Mouse (Mus musculus) left cerebral cortex, postnatal 14 days (tissue): ENCODE results near the gene H2-Q10. TPM values are rescaled to one million over a fixed set of nuclear protein-coding genes. Genes with fewer than 3 reads are reported as not detected.
"Not testable (repeated sequence)": the region's sequence is repeated elsewhere in the genome, so short reads cannot be mapped to it uniquely, and the experiment has no call there.

Source experiments
- DNase-seq, 2 experiments: peaks; one replicate each; pipeline ENCODE4 v3.0.0; 2021 to 2022; ENCODE audit warnings: low spot score in 2 of 2, mixed read lengths in 1 of 2
- intact Hi-C: fragments of 180-260 bp; cut with DNase I; formaldehyde crosslinking; loops from one replicate; pipeline ENCODE4 v1.15.1; 2025
- total RNA-seq, 2 experiments: library from RNA; stranded (reverse); gene quantifications; 2 replicates each; pipeline ENCODE4 v1.2.3; 2021

Gene H2-Q10
- total RNA-seq, 2 experiments from 2014 or later: 0.13 to 0.27 TPM

DNA sequence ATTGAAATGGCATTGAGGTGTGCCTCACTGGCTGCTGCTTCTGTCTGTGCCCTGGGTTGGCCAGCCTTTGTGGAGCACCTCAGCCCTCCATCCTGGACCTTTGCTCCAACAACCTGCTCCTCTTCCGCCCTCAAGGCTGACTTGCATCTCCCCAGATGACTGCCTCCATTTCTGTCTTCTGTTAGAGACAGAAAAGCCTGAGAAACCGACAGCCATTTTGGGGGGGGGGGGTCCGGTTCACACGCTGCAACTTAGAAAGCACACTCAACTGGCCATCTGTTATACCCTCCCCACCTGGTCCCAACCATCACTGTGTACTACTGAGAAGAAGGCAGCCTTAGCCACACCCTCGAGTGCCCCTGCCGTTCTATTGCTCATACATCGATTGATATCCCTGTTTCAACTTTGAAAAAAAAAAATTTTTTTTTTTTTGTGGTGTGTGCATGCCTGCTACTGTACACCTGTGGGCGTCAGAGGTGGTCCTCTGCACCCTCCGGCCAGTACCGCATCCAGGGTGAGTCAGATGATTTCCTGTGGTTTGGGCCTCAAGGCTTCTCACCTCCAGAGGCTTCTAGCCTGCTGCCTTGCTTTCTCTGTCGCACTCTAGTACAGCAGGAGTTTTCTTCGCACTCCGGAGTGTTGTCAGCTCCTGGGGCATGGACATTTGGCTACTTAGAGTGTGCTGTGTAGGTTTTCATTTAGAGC is 37.8 kb downstream of the H2-Q10 start:
- DNase-seq: no peak
- intact Hi-C loops: no loop called here

- DNase-seq, intact Hi-C loops: not testable (repeated sequence)
Measured at GRCm38 (mm10) chr17:35508279-35508678, 38.4 kb downstream of the H2-Q10 start.

DNA sequence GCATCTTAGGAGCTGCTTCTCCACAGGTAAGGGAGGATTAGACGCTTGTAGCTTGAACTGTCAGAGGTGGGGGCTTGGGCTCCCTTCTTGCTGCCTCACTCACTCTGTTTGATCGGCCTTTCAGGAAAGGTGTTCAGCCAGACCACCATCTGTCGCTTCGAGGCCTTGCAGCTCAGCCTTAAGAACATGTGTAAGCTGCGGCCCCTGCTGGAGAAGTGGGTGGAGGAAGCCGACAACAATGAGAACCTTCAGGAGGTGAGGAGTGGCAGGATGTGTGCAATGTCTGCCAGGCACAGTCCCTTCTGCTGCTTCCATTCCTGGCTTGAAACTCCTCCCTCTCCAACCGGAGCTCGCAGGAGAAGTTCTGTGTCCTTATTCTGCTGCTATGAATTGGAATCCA is 39.4 kb downstream of the H2-Q10 start:
- no peak for DNase-seq
- intact Hi-C loops: no loop called here

- intact Hi-C loops: no loop called here
- peak; percentile 23 to 60 for DNase-seq
Measured at GRCm38 (mm10) chr17:35512916-35513626, 43.2 kb downstream of the H2-Q10 start.

- intact Hi-C loops: no loop called here
- peak; percentile 62 to 68 for DNase-seq
Measured at GRCm38 (mm10) chr17:35513886-35514285, 44.0 kb downstream of the H2-Q10 start.

GRCm38 (mm10) chr17:35514756-35515155 is 44.9 kb downstream of the H2-Q10 start:
- intact Hi-C loops: no loop called here

DNA sequence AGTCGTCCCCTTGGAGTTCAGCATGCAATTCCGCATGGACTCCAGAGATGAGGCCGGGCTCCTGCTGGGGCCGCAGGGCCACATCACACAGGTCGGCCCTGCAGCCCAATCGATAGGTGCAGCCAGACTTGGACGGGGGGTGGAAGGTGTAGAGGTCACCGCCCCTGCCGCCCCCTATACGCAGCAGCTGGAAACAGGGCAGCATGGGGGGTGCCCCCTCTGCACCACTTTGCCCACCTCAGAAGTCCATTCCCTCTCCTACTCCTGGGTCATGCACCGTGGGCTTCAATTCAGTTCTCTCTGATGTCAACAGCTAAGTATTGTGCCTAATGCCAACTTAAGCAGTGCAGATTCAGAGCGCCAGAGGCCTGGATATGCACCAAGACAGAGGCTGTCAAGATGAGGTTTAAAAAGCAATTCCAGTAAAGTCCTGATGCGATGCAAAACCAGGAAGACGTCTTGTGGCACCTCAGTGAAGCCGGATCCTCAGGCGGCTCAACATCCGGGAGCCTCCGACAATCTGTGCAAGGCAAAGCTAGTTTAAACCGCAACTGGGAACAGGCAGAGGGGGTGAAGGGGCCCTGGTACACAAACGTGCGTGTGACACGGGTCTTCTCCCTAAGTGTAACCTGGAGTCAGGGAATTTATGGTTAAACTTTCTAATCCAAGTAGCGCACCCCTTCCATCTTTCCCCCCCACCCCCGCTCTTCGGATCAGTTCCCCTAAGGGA is 46.2 kb downstream of the H2-Q10 start:
- peak; percentile 36 to 64 for DNase-seq

More at GRCm38 (mm10) chr17:35514756-35515155, 44.9 kb downstream of the H2-Q10 start:
- DNase-seq: no peak

DNA sequence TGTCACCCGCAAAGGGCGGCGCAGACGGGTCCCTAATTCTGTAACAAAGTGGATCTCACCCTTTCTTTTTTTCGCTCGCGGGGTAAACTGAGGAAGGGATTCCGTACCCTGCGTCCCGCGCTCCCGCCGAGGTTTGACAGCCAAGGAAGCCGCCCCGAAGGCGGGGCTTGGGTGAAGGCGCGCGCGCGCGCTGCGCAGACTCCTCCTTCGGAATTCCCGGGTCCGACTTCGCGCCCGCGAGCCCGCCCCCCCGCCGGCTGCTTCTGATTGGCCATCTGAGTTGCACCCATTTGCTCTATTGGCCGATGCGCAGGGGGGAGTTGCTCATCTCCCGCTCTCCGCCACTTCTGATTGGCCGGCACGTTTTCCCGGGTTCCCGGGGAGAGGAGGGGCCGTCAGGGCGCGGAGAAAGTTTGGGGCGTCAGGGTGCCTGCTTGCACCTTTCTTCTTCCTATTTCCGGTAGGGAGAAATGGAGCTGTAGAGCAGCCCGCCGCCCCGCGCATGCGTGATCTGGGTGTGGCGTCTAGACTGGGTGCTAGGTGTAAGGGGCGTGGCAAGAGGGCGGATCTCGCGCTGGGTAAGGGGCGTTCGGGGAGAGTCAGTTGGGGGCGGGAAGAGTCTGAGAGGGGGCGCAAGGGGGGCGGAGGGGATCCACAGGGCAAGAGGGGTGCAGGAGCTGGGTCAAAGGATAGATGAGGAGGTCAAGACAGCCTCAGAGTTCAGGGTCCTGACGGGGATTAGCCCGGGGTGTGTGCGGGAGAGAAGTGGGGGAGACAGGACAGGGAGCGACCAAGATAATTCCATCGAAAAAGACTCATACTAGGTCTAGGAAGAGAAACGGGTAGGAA is 47.0 kb downstream of the H2-Q10 start, which contains the start of the genes Tcf19 and Cchcr1:
Gene Tcf19, minus strand, starts transcription at position 173 of the 849 bp plus-strand sequence.
Gene Cchcr1, plus strand, starts transcription at position 449 of the 849 bp plus-strand sequence.
- DNase-seq: peak; percentile 96
- intact Hi-C loops: no loop called here

More for the DNA sequence above, 46.2 kb downstream of the H2-Q10 start:
- intact Hi-C loops: no loop called here

DNA sequence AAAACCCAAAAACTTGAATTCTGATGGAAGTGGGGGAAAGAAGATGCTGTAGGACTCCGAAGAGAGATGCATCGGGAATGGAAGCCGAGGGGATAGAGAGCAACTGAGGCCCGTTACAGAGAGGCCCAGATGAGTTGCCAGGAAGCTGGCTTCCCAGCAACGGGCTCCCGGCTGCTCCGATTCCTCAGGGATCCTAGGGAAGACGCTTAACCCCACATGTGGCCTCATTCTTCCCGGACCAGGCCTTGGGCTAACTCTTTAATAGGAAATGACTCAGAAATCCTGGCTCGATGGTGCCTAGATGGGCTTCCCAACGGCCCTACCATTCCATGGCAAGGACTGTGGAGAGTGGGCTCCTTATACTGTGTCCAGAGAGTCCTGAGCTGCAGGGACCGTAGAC is 47.6 kb downstream of the H2-Q10 start:
- no peak for DNase-seq

More for the DNA sequence above, 47.6 kb downstream of the H2-Q10 start:
- intact Hi-C loops: no loop called here

Other genes starting within 250 kb of the H2-Q10 start
- not detected for gene Gm16181, start 249.3 kb upstream of the H2-Q10 start, total RNA-seq
- gene Atp6v1g2, start 236.4 kb upstream of the H2-Q10 start, total RNA-seq: 100 to 1,000 TPM; 454 to 455 TPM
- gene Nfkbil1, start 234.3 kb upstream of the H2-Q10 start, total RNA-seq: 10 to 100 TPM; 12.2 to 14.3 TPM
- 100 to 1,000 TPM; 221 to 230 TPM for gene Ddx39b, start 228.3 kb upstream of the H2-Q10 start, total RNA-seq
- 10 to 100 TPM; 18.1 to 18.5 TPM for gene H2-D1, start 207.4 kb upstream of the H2-Q10 start, total RNA-seq
- gene H2-Q1, start 149.7 kb upstream of the H2-Q10 start, total RNA-seq: under 1 TPM; 0.48 to 0.74 TPM
- 1 to 10 TPM in 1 of 2 experiments, under 1 TPM in 1; 0.48 to 2.2 TPM for gene H2-Q2, start 127.8 kb upstream of the H2-Q10 start, total RNA-seq
- 1 to 10 TPM in 1 of 2 experiments, under 1 TPM in 1; 0.85 to 1.4 TPM for gene H2-Q4, start 90.5 kb upstream of the H2-Q10 start, total RNA-seq
- not detected for gene H2-Q6, start 45.2 kb upstream of the H2-Q10 start, total RNA-seq
- gene H2-Q7, start 30.9 kb upstream of the H2-Q10 start, total RNA-seq: under 1 TPM; 0.35 to 0.36 TPM
- gene Pou5f1, start 35.9 kb downstream of the H2-Q10 start, total RNA-seq: under 1 TPM in 1 of 2 experiments, not detected in 1; 0.25 TPM
- gene Tcf19, start 46.7 kb downstream of the H2-Q10 start, total RNA-seq: 1 to 10 TPM; 8.6 to 9.5 TPM
- 1 to 10 TPM; 8.1 to 9.1 TPM for gene Cchcr1, start 47.0 kb downstream of the H2-Q10 start, total RNA-seq
- under 1 TPM; 0.55 to 0.72 TPM for gene Psors1c2, start 63.1 kb downstream of the H2-Q10 start, total RNA-seq
- under 1 TPM; 0.68 to 0.79 TPM for gene Cdsn, start 82.0 kb downstream of the H2-Q10 start, total RNA-seq
- gene 2300002M23Rik, start 97.4 kb downstream of the H2-Q10 start, total RNA-seq: not detected
- gene Sfta2, start 131.5 kb downstream of the H2-Q10 start, total RNA-seq: not detected
- not detected for gene Gm9573, start 156.5 kb downstream of the H2-Q10 start, total RNA-seq
- not detected for gene Mucl3, start 173.6 kb downstream of the H2-Q10 start, total RNA-seq
- 10 to 100 TPM; 31.1 to 40.8 TPM for gene Vars2, start 197.5 kb downstream of the H2-Q10 start, total RNA-seq
- gene Gtf2h4, start 203.7 kb downstream of the H2-Q10 start, total RNA-seq: 10 to 100 TPM; 23.0 to 26.2 TPM
- 10 to 100 TPM; 46.1 to 52.8 TPM for gene Ddr1, start 234.5 kb downstream of the H2-Q10 start, total RNA-seq